Mouse (Mus musculus): ENCODE measurements around the gene Gm20388. TPM values are rescaled to one million over a fixed set of nuclear protein-coding genes. Genes with fewer than 3 reads are reported as not detected.
A peak's percentile ranks its signal among the peaks of the same experiment; 100 is the strongest.

Gene Gm20388
- polyA plus RNA-seq, 1 experiment from 2014 or later, result 12.4 TPM

GRCm38 (mm10) chr8:121079944-121080343, 1169.3 kb downstream of the Gm20388 start:
- H3K4me3 ChIP-seq (ENCODE audit: low read length), result no peak overlapping the region
- peaks cover 86% of the 10 kb centered on the region for H3K27me3 ChIP-seq (replicated peaks; ENCODE audit: control insufficient read depth, insufficient read depth, low read length)
- no peak overlapping the region for H3K4me2 ChIP-seq (ENCODE audit: low read length)
- no peak overlapping the region for H3K9ac ChIP-seq (ENCODE audit: low read depth, low read length)
- H3K9me3 ChIP-seq (ENCODE audit: control insufficient read depth, low read length), result peaks cover 6% of the 10 kb centered on the region
- H3K36me3 ChIP-seq (ENCODE audit: control insufficient read depth, insufficient read depth, low read length), result no peaks in the 10 kb centered on the region
- 3% methylated on average over 12 of the region's 12 CpGs for WGBS
- no peak for ATAC-seq
- peaks cover 22% of the 10 kb centered on the region for H3K4me1 ChIP-seq (ENCODE audit: control insufficient read depth, insufficient read depth, low read depth, low read length)
- H3K27ac ChIP-seq (ENCODE audit: low read depth, low read length), result no peak overlapping the region

GRCm38 (mm10) chr8:121080361-121081090, 1169.9 kb downstream of the Gm20388 start:
- H3K4me3 ChIP-seq (ENCODE audit: low read length), result no peak overlapping the region; the same call in 1 of the 2 replicates
- peaks cover 22% of the 10 kb centered on the region for H3K4me1 ChIP-seq (ENCODE audit: control insufficient read depth, insufficient read depth, low read depth, low read length)
- H3K9ac ChIP-seq (ENCODE audit: low read depth, low read length), result no peak overlapping the region
- no peak for ATAC-seq
- no peaks in the 10 kb centered on the region for H3K36me3 ChIP-seq (ENCODE audit: control insufficient read depth, insufficient read depth, low read length)
- no peak overlapping the region for H3K27ac ChIP-seq (ENCODE audit: low read depth, low read length)
- peaks cover 6% of the 10 kb centered on the region for H3K9me3 ChIP-seq (ENCODE audit: control insufficient read depth, low read length)
- H3K4me2 ChIP-seq (ENCODE audit: low read length), result no peak overlapping the region
- WGBS, result under 1% methylated on average over 49 of the region's 49 CpGs
- H3K27me3 ChIP-seq (replicated peaks; ENCODE audit: control insufficient read depth, insufficient read depth, low read length), result peaks cover 90% of the 10 kb centered on the region

GRCm38 (mm10) chr8:121081398-121081797, 1170.8 kb downstream of the Gm20388 start:
- Histone ChIP-seq H3K27me3 (replicated peaks; ENCODE audit: control insufficient read depth, insufficient read depth, low read length) (peaks cover 90% of the 10 kb centered on the region), H3K9me3 (ENCODE audit: control insufficient read depth, low read length) (peaks cover 3% of the 10 kb centered on the region; the same call in 1 of the 2 replicates), H3K4me3 (ENCODE audit: low read length) (no peak overlapping the region), H3K36me3 (ENCODE audit: control insufficient read depth, insufficient read depth, low read length) (no peaks in the 10 kb centered on the region), H3K27ac (ENCODE audit: low read depth, low read length) (no peak overlapping the region), H3K9ac (ENCODE audit: low read depth, low read length) (no peak overlapping the region), H3K4me2 (ENCODE audit: low read length) (no peak overlapping the region), H3K4me1 (ENCODE audit: control insufficient read depth, insufficient read depth, low read depth, low read length) (peaks cover 22% of the 10 kb centered on the region)
- WGBS, result 4% methylated on average over 7 of the region's 7 CpGs
- ATAC-seq, result no peak

GRCm38 (mm10) chr8:121082218-121083092, 1171.8 kb downstream of the Gm20388 start:
- Histone ChIP-seq H3K4me1 (ENCODE audit: control insufficient read depth, insufficient read depth, low read depth, low read length) (peaks cover 22% of the 10 kb centered on the region), H3K27ac (ENCODE audit: low read depth, low read length) (no peak overlapping the region), H3K4me3 (ENCODE audit: low read length) (peak overlapping the region; percentile 38), H3K9ac (ENCODE audit: low read depth, low read length) (no peak overlapping the region), H3K4me2 (ENCODE audit: low read length) (peak overlapping the region; percentile 72), H3K36me3 (ENCODE audit: control insufficient read depth, insufficient read depth, low read length) (no peaks in the 10 kb centered on the region), H3K9me3 (ENCODE audit: control insufficient read depth, low read length) (peaks cover 3% of the 10 kb centered on the region; the same call in 1 of the 2 replicates), H3K27me3 (replicated peaks; ENCODE audit: control insufficient read depth, insufficient read depth, low read length) (peaks cover 89% of the 10 kb centered on the region)
- 1% methylated on average over 56 of the region's 57 CpGs for WGBS
- ATAC-seq, result no peak

GRCm38 (mm10) chr8:121083093-121083935, 1172.7 kb downstream of the Gm20388 start:
- Histone ChIP-seq H3K27ac (ENCODE audit: low read depth, low read length) (no peak overlapping the region), H3K4me1 (ENCODE audit: control insufficient read depth, insufficient read depth, low read depth, low read length) (peaks cover 22% of the 10 kb centered on the region), H3K9ac (ENCODE audit: low read depth, low read length) (no peak overlapping the region), H3K27me3 (replicated peaks; ENCODE audit: control insufficient read depth, insufficient read depth, low read length) (peaks cover 87% of the 10 kb centered on the region), H3K9me3 (ENCODE audit: control insufficient read depth, low read length) (no peaks in the 10 kb centered on the region), H3K4me3 (ENCODE audit: low read length) (peak overlapping the region; percentile 38), H3K4me2 (ENCODE audit: low read length) (peak overlapping the region; percentile 72), H3K36me3 (ENCODE audit: control insufficient read depth, insufficient read depth, low read length) (no peaks in the 10 kb centered on the region)
- WGBS, result under 1% methylated on average over 75 of the region's 89 CpGs
- no peak for ATAC-seq

GRCm38 (mm10) chr8:121083936-121084209, 1173.2 kb downstream of the Gm20388 start:
- Histone ChIP-seq H3K27ac (ENCODE audit: low read depth, low read length) (no peak overlapping the region), H3K9me3 (ENCODE audit: control insufficient read depth, low read length) (no peaks in the 10 kb centered on the region), H3K4me2 (ENCODE audit: low read length) (peak overlapping the region; percentile 72), H3K9ac (ENCODE audit: low read depth, low read length) (no peak overlapping the region), H3K27me3 (replicated peaks; ENCODE audit: control insufficient read depth, insufficient read depth, low read length) (peaks cover 86% of the 10 kb centered on the region), H3K4me3 (ENCODE audit: low read length) (peak overlapping the region; percentile 38), H3K36me3 (ENCODE audit: control insufficient read depth, insufficient read depth, low read length) (no peaks in the 10 kb centered on the region), H3K4me1 (ENCODE audit: control insufficient read depth, insufficient read depth, low read depth, low read length) (peaks cover 22% of the 10 kb centered on the region)
- 0% methylated on average over 9 of the region's 27 CpGs for WGBS
- ATAC-seq, result no peak

GRCm38 (mm10) chr8:121084210-121084951, 1173.7 kb downstream of the Gm20388 start, which contains the start of gene Foxf1:
Gene Foxf1 (plus strand): TSS chr8:121084386.
- Histone ChIP-seq H3K36me3 (ENCODE audit: control insufficient read depth, insufficient read depth, low read length) (no peaks in the 10 kb centered on the region), H3K9ac (ENCODE audit: low read depth, low read length) (no peak within 1 kb of the TSS), H3K27me3 (replicated peaks; ENCODE audit: control insufficient read depth, insufficient read depth, low read length) (peaks cover 91% of the 10 kb centered on the region), H3K4me3 (ENCODE audit: low read length) (peak within 1 kb of the TSS; percentile 38), H3K4me2 (ENCODE audit: low read length) (peak within 1 kb of the TSS; percentile 72), H3K9me3 (ENCODE audit: control insufficient read depth, low read length) (no peaks in the 10 kb centered on the region), H3K4me1 (ENCODE audit: control insufficient read depth, insufficient read depth, low read depth, low read length) (peaks cover 22% of the 10 kb centered on the region), H3K27ac (ENCODE audit: low read depth, low read length) (no peak within 1 kb of the TSS)
- under 1% methylated on average over 64 of the region's 83 CpGs for WGBS
- no peak for ATAC-seq

GRCm38 (mm10) chr8:121085011-121085410, 1174.4 kb downstream of the Gm20388 start:
- no peak for ATAC-seq
- Histone ChIP-seq H3K27ac (ENCODE audit: low read depth, low read length) (no peak overlapping the region), H3K4me2 (ENCODE audit: low read length) (peak overlapping the region; percentile 72), H3K4me3 (ENCODE audit: low read length) (peak overlapping the region; percentile 38), H3K36me3 (ENCODE audit: control insufficient read depth, insufficient read depth, low read length) (no peaks in the 10 kb centered on the region), H3K9ac (ENCODE audit: low read depth, low read length) (no peak overlapping the region), H3K27me3 (replicated peaks; ENCODE audit: control insufficient read depth, insufficient read depth, low read length) (peaks cover 91% of the 10 kb centered on the region), H3K9me3 (ENCODE audit: control insufficient read depth, low read length) (no peaks in the 10 kb centered on the region), H3K4me1 (ENCODE audit: control insufficient read depth, insufficient read depth, low read depth, low read length) (peaks cover 22% of the 10 kb centered on the region)
- 3% methylated on average over 29 of the region's 30 CpGs for WGBS
